Mouse (Mus musculus) heart, postnatal 0 days (tissue): ENCODE data around the gene H2-DMb1. TPM values are rescaled to one million over a fixed set of nuclear protein-coding genes. Genes with fewer than 3 reads are reported as not detected.

Source experiments
- ATAC-seq: fragments of 200-750 bp; cut with Nextera tagmentation; 2 replicates; pipeline ENCODE4 v1.8.0; 2017; ENCODE audit warnings: low read depth, moderate number of reproducible peaks, moderate library complexity; ENCODE audit not compliant: insufficient read depth
- DNase-seq: peaks from one replicate; pipeline ENCODE4 v3.0.0-alpha.2; 2016; ENCODE audit warnings: low spot score
- H3K27ac ChIP-seq: fragments of 300-500 bp; sonication (generic); 2 replicates; pipeline ENCODE4 v1.5.1; 2014; ENCODE audit warnings: low read depth, mild to moderate bottlenecking
- H3K27me3 ChIP-seq: fragments of 300-500 bp; sonication (generic); 2 replicates; pipeline ENCODE4 v1.6.1; 2014; ENCODE audit warnings: low read length, mixed read lengths; ENCODE audit not compliant: control insufficient read depth, insufficient read depth
- H3K36me3 ChIP-seq: fragments of 300-500 bp; sonication (generic); replicated peaks from 2 replicates; pipeline ENCODE4 v1.6.1; 2014; ENCODE audit warnings: low read length, mixed read lengths; ENCODE audit not compliant: control insufficient read depth, insufficient read depth
- H3K4me1 ChIP-seq: fragments of 300-500 bp; sonication (generic); 2 replicates; pipeline ENCODE4 v1.6.1; 2014; ENCODE audit warnings: antibody characterized with exemption; ENCODE audit not compliant: control insufficient read depth, insufficient read depth
- H3K4me2 ChIP-seq: fragments of 300-500 bp; sonication (generic); 2 replicates; pipeline ENCODE4 v1.6.1; 2014; ENCODE audit warnings: low read depth, mild to moderate bottlenecking, low read length, moderate library complexity
- H3K4me3 ChIP-seq: fragments of 300-500 bp; sonication (generic); 2 replicates; pipeline ENCODE4 v1.5.1; 2014; ENCODE audit warnings: low read depth, low read length
- H3K9ac ChIP-seq: fragments of 300-500 bp; sonication (generic); replicated peaks from 2 replicates; pipeline ENCODE4 v1.6.1; 2014; ENCODE audit warnings: low read depth, low read length, mixed read lengths
- H3K9me3 ChIP-seq: fragments of 300-500 bp; sonication (generic); replicated peaks from 2 replicates; pipeline ENCODE4 v1.6.1; 2016; ENCODE audit warnings: low read length; ENCODE audit not compliant: control insufficient read depth
- CTCF ChIP-seq: IDR thresholded peaks from 2 replicates; pipeline ENCODE4 v1.5.1; 2016; ENCODE audit warnings: antibody characterized with exemption, control low read depth, low read depth
- EP300 ChIP-seq: IDR thresholded peaks from 2 replicates; pipeline ENCODE4 v1.6.1; 2016; ENCODE audit warnings: antibody characterized with exemption, low read depth
- WGBS: fragments of 180-500 bp; shearing (Covaris S2); extraction: QIAGEN DNeasy Blood & Tissue Kit; methylation state at CpG from one replicate; pipeline ENCODE4 v1.1.7; 2014; 5-methylcytosine and 5-hydroxymethylcytosine counted together
- polyA plus RNA-seq: library from polyadenylated mRNA; unstranded; fragments of >200 nt; fragmentation: Nextera tagmentation; extraction: Ambion mirVana; gene quantifications from 2 replicates; pipeline ENCODE4 v1.2.1, GENCODE M21; 2015
- total RNA-seq: library from RNA; depleted of rRNA; stranded (reverse); fragments of >200 nt; gene quantifications from 2 replicates; pipeline ENCODE4 v1.2.3, GENCODE M21; 2014; ENCODE audit warnings: low replicate concordance

H2-DMb1 gene
- total and polyA plus RNA-seq, 2 experiments from 2014 or later, result 0.90 TPM; not detected in 1

- WGBS, result 75% methylated on average over 3 of the region's 3 CpGs
- Histone ChIP-seq H3K4me3 (no peak overlapping the region), H3K27ac (no peak overlapping the region), H3K27me3 (peaks cover 31% of the 10 kb centered on the region), H3K9me3 (no peaks in the 10 kb centered on the region), H3K4me2 (no peak overlapping the region), H3K9ac (no peak overlapping the region), H3K36me3 (no peaks in the 10 kb centered on the region), H3K4me1 (peaks cover 2% of the 10 kb centered on the region)
- no peak for TF ChIP-seq CTCF
- no peak for ATAC-seq
- DNase-seq, result no peak
Measured at GRCm38 (mm10) chr17:34134451-34134850, 18.4 kb upstream of the H2-DMb1 start.

DNA sequence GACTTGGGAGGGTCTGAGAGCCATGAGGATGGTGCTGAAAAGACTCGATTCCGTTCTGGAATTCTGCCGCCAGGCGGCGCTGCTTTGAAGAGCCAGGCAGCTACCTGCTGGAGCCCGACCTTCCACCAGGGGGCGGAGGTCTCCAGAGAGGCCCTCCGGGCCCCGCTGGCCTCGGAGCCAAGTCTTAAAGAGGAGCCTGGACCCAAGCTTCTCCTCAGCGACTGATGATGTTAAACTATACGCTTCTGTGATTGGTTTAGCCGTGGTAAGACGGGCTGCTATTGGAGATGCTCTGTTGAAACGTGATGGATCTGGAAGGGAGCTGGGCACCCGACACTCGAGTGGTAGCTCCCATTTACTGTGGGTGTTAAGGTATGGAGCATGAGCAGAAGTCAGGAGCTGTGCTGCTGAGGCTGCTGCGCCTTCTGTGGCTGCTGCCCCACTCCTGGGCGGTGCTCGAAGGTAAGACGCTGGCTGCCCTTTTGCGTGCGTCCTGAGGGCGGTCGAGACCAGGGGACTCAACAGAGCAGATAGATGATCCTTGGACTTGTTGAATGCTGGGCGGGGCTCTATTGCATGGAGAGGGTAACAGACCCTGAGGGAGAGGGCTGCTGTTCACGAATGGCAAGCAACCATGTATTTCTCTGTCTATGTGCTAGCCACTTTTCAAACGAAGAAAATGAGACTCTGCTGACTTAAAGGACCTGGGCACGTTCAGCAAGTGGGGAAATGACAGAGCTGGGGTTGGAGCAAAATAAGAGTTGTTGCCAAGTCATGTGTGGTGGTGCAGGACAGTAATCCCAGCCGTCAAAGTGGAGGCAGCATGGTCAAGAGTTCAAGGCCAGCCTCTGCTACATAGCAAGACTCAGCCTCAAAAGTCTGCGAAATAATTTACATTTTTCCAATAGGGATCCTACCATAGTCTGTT, 17.3 kb upstream of the H2-DMb1 start:
- Histone ChIP-seq H3K27me3 (peaks cover 42% of the 10 kb centered on the region), H3K4me1 (peaks cover 10% of the 10 kb centered on the region), H3K27ac (no peak overlapping the region), H3K4me3 (peak overlapping the region; percentile 37), H3K4me2 (peak overlapping the region; percentile 69), H3K36me3 (no peaks in the 10 kb centered on the region), H3K9ac (no peak overlapping the region), H3K9me3 (no peaks in the 10 kb centered on the region)
- TF ChIP-seq CTCF (peak; percentile 100), EP300 (no peak)
- 7% methylated on average over 31 of the region's 31 CpGs for WGBS
- peak; percentile 98 for DNase-seq
- ATAC-seq, result peak; percentile 99

- ATAC-seq, result no peak
- peaks cover 10% of the 10 kb centered on the region for H3K4me1 ChIP-seq
- TF ChIP-seq EP300 (no peak), CTCF (no peak)
- H3K4me3 ChIP-seq, result no peak overlapping the region
- WGBS, result 71% methylated on average over 7 of the region's 7 CpGs
- H3K9me3 ChIP-seq, result no peaks in the 10 kb centered on the region
- DNase-seq, result no peak
- no peak overlapping the region for H3K4me2 ChIP-seq
- peaks cover 55% of the 10 kb centered on the region for H3K27me3 ChIP-seq
- H3K36me3 ChIP-seq, result no peaks in the 10 kb centered on the region
- H3K27ac ChIP-seq, result no peak overlapping the region
- H3K9ac ChIP-seq, result no peak overlapping the region
Measured at GRCm38 (mm10) chr17:34137601-34138000, 15.3 kb upstream of the H2-DMb1 start.

- Histone ChIP-seq H3K36me3 (no peaks in the 10 kb centered on the region), H3K27ac (no peak overlapping the region), H3K4me2 (no peak overlapping the region), H3K4me3 (no peak overlapping the region), H3K27me3 (peaks cover 55% of the 10 kb centered on the region), H3K4me1 (peaks cover 10% of the 10 kb centered on the region), H3K9ac (no peak overlapping the region), H3K9me3 (no peaks in the 10 kb centered on the region)
- no peak for TF ChIP-seq EP300
- no peak for TF ChIP-seq CTCF
- ATAC-seq (no peak), DNase-seq (no peak)
- 72% methylated on average over 7 of the region's 7 CpGs for WGBS
Measured at GRCm38 (mm10) chr17:34138655-34139054, 14.2 kb upstream of the H2-DMb1 start.

DNA sequence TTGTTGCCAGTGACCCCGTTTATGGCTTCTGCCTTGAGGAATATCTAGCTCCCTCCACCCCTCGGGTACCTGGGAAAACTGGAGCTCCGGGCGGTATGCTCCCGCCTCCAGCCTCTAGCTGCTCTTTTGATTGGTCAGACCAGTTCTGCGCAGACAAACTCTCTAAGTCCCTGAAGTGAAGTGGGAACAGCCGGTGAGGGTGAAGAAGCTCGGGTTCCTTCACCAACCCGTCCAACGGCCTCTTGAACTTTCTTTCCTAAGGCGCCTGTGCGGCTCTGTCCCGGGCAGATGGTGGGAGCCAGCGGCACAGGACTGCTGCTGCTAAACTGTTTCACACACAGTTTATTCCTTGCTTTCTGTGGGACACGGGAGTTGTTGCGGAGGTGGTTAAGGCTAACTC, 13.5 kb upstream of the H2-DMb1 start:
- peaks cover 10% of the 10 kb centered on the region for H3K4me1 ChIP-seq
- no peak for TF ChIP-seq EP300
- TF ChIP-seq CTCF, result no peak
- H3K27ac ChIP-seq, result no peak overlapping the region
- H3K36me3 ChIP-seq, result no peaks in the 10 kb centered on the region
- H3K9me3 ChIP-seq, result no peaks in the 10 kb centered on the region
- WGBS, result 3% methylated on average over 16 of the region's 16 CpGs
- H3K9ac ChIP-seq, result no peak overlapping the region
- no peak for ATAC-seq
- H3K4me3 ChIP-seq, result peak overlapping the region; percentile 39
- peak overlapping the region; percentile 71 for H3K4me2 ChIP-seq
- H3K27me3 ChIP-seq, result peaks cover 55% of the 10 kb centered on the region
- no peak for DNase-seq
